Mouse (Mus musculus): ENCODE measurements around the gene Gm49403.

- TF ChIP-seq POLR2A (IDR thresholded peaks at IDR 0.05; ENCODE audit: extremely low read depth, insufficient read depth, low read length) = no peak
- no peak for TF ChIP-seq CTCF (IDR thresholded peaks at IDR 0.05; ENCODE audit: low read depth, low read length)
Observed at GRCm38 (mm10) chr19:8903412-8903811, 19.7 kb downstream of the Gm49403 start.
